Mouse (Mus musculus): Measurements from ENCODE around the gene Oas1a. TPM values are rescaled to one million over a fixed set of nuclear protein-coding genes. Genes with fewer than 3 reads are reported as not detected.
A peak's percentile ranks its signal among the peaks of the same experiment; 100 is the strongest.
"Not testable (repeated sequence)": the region's sequence is repeated elsewhere in the genome, so short reads cannot be mapped to it uniquely, and the experiment has no call there.

The Oas1a gene
- under 1 TPM in 1 of 2 experiments, not detected in 1; 0.24 TPM for total RNA-seq (2021)
- long read RNA-seq, experiment 1 = 0 reads
- long read RNA-seq, experiment 2 = 0 reads

- DNase-seq = not testable (repeated sequence)
These were observed at the start of gene Oas1a for GRCm38 (mm10) chr5:120906791-120907733. TSS of gene Oas1a (minus strand) at chr5:120907521.

- DNase-seq = no peak
These were observed 46.7 kb upstream of the Oas1a start for GRCm38 (mm10) chr5:120953974-120954373.

- DNase-seq = peak; percentile 29
These were observed 45.0 kb upstream of the Oas1a start for GRCm38 (mm10) chr5:120952242-120952770.

GRCm38 (mm10) chr5:120942076-120942475, 34.8 kb upstream of the Oas1a start:
- no peak for DNase-seq

- no peak for DNase-seq
These were observed 31.3 kb upstream of the Oas1a start for GRCm38 (mm10) chr5:120938586-120938985.

GRCm38 (mm10) chr5:120937841-120938240, 30.5 kb upstream of the Oas1a start:
- no peak for DNase-seq

GRCm38 (mm10) chr5:120933966-120934365, 26.6 kb upstream of the Oas1a start:
- no peak for DNase-seq

GRCm38 (mm10) chr5:120927036-120927435, 19.7 kb upstream of the Oas1a start:
- DNase-seq = no peak

GRCm38 (mm10) chr5:120926311-120926710, 19.0 kb upstream of the Oas1a start:
- DNase-seq = not testable (repeated sequence)

- DNase-seq = not testable (repeated sequence)
These were observed 17.2 kb upstream of the Oas1a start for GRCm38 (mm10) chr5:120924520-120924919.

- no peak for DNase-seq
These were observed 16.6 kb upstream of the Oas1a start for GRCm38 (mm10) chr5:120923969-120924368.

- no peak for DNase-seq
These were observed 13.0 kb upstream of the Oas1a start for GRCm38 (mm10) chr5:120920296-120920695.

GRCm38 (mm10) chr5:120919156-120919935, 12.0 kb upstream of the Oas1a start:
- not testable (repeated sequence) for DNase-seq

GRCm38 (mm10) chr5:120914204-120914603, 6.9 kb upstream of the Oas1a start, which contains the start of gene Oas1d:
TSS of gene Oas1d (plus strand) at chr5:120914536.
- DNase-seq = not testable (repeated sequence)

- DNase-seq = no peak
These were observed 1.0 kb upstream of the Oas1a start for GRCm38 (mm10) chr5:120908196-120908920.

GRCm38 (mm10) chr5:120902056-120902455, 5.3 kb downstream of the Oas1a start:
- no peak for DNase-seq

- DNase-seq = no peak
These were observed 6.7 kb downstream of the Oas1a start for GRCm38 (mm10) chr5:120900666-120901065.

GRCm38 (mm10) chr5:120898726-120899125, 8.6 kb downstream of the Oas1a start:
- no peak for DNase-seq

GRCm38 (mm10) chr5:120898307-120898706, 9.0 kb downstream of the Oas1a start:
- DNase-seq = no peak

GRCm38 (mm10) chr5:120895231-120895900, 12.0 kb downstream of the Oas1a start:
- DNase-seq = no peak

- not testable (repeated sequence) for DNase-seq
These were observed 12.6 kb downstream of the Oas1a start for GRCm38 (mm10) chr5:120894692-120895091.
